Mouse (Mus musculus) testis, postnatal 14 days (tissue): ENCODE measurements around the gene Prox2.
"Not testable (repeated sequence)": the region's sequence is repeated elsewhere in the genome, so short reads cannot be mapped to it uniquely, and the experiment has no call there.

ENCODE experiments used
- DNase-seq: peaks from one replicate; pipeline ENCODE4 v3.0.0; 2021; ENCODE audit warnings: low spot score

Gene Prox2

GRCm38 (mm10) chr12:85110698-85111592 lies at the start of gene Prox2, which contains the start of gene Dlst:
Prox2 (minus strand) TSS chr12:85110759.
Dlst (plus strand) TSS chr12:85110833.
- peak; percentile 86 for DNase-seq

GRCm38 (mm10) chr12:85159592-85159991 lies 49.0 kb upstream of the Prox2 start:
- no peak for DNase-seq

- no peak for DNase-seq
These were observed 48.2 kb upstream of the Prox2 start for GRCm38 (mm10) chr12:85158801-85159200.

GRCm38 (mm10) chr12:85157797-85158460 lies 47.4 kb upstream of the Prox2 start:
- no peak for DNase-seq

GRCm38 (mm10) chr12:85156324-85156723 lies 45.8 kb upstream of the Prox2 start:
- DNase-seq = no peak

GRCm38 (mm10) chr12:85153011-85153410 lies 42.5 kb upstream of the Prox2 start:
- no peak for DNase-seq

- DNase-seq = peak; percentile 42
These were observed 40.6 kb upstream of the Prox2 start, which contains the start of gene Rps6kl1 for GRCm38 (mm10) chr12:85151002-85151774. Rps6kl1 (minus strand) TSS chr12:85151264.

- DNase-seq = no peak
These were observed 39.9 kb upstream of the Prox2 start for GRCm38 (mm10) chr12:85150321-85151001.

- no peak for DNase-seq
These were observed 36.3 kb upstream of the Prox2 start for GRCm38 (mm10) chr12:85146881-85147280.

- DNase-seq = no peak
These were observed 35.8 kb upstream of the Prox2 start for GRCm38 (mm10) chr12:85146355-85146754.

- DNase-seq = no peak
These were observed 35.1 kb upstream of the Prox2 start for GRCm38 (mm10) chr12:85145630-85146029.

- no peak for DNase-seq
These were observed 34.3 kb upstream of the Prox2 start for GRCm38 (mm10) chr12:85144821-85145220.

GRCm38 (mm10) chr12:85144276-85144675 lies 33.7 kb upstream of the Prox2 start:
- not testable (repeated sequence) for DNase-seq

- peak; percentile 68 for DNase-seq
These were observed 32.2 kb upstream of the Prox2 start for GRCm38 (mm10) chr12:85142803-85143202.

GRCm38 (mm10) chr12:85141096-85141495 lies 30.5 kb upstream of the Prox2 start:
- DNase-seq = no peak

- DNase-seq = no peak
These were observed 29.6 kb upstream of the Prox2 start for GRCm38 (mm10) chr12:85140036-85140701.

GRCm38 (mm10) chr12:85136627-85137026 lies 26.1 kb upstream of the Prox2 start:
- no peak for DNase-seq

- DNase-seq = no peak
These were observed 25.2 kb upstream of the Prox2 start for GRCm38 (mm10) chr12:85135513-85136470.

GRCm38 (mm10) chr12:85134043-85134794 lies 23.7 kb upstream of the Prox2 start:
- DNase-seq = no peak
